In genomic region chr11:54879434-54879833, GRCm38 (mm10) we compare ENCODE assay signal across 9 mouse cellular contexts. TPM values are rescaled to one million over a fixed set of nuclear protein-coding genes. Genes with fewer than 3 reads are reported as not detected.
A peak's percentile ranks its signal among the peaks of the same experiment; 100 is the strongest.
DNase-seq lines count a peak whose midpoint lies in the region; ATAC-seq lines count a peak whose summit lies in the region.
"Had no signal": no experiment of that assay in that cellular context is flagged by ENCODE, and none has a peak within 500 bp of the region (broad histone marks: within the 10 kb centered on the region; RNA-seq: fewer than 3 reads in every experiment).

No protein-coding gene starts in this region.

- H3K27ac ChIP-seq in kidney, embryonic 15.5 days = no peak overlapping the region
- H3K27ac ChIP-seq: liver, embryonic 13.5 days had no signal

- H3K4me3 ChIP-seq in kidney, embryonic 15.5 days (replicated peaks) = no peak overlapping the region
- H3K4me3 ChIP-seq: liver, embryonic 13.5 days had no signal

- no peaks in the 10 kb centered on the region for H3K27me3 ChIP-seq in kidney, embryonic 15.5 days
- H3K27me3 ChIP-seq: liver, embryonic 13.5 days had no signal

- no peak for ATAC-seq in kidney, embryonic 15.5 days (replicated peaks; ENCODE audit: low FRiP score)

- DNase-seq in kidney, adult 18-20 months = peak; percentile 58
- peak; percentile 80 for DNase-seq in CD4-positive helper T cell, adult 2 months (ENCODE audit: low read depth, low spot score)
- DNase-seq in adrenal gland, adult 2 months = peak; percentile 61
- DNase-seq in heart, adult 8-10 months (ENCODE audit: low spot score) = peak; percentile 87
- DNase-seq in kidney, postnatal 14 days = peak; percentile 86
- DNase-seq in mesoderm, embryonic 11.5 days (ENCODE audit: low read depth, low spot score) = peak; percentile 74
- DNase-seq in testis, postnatal 14 days (ENCODE audit: low spot score) = no peak
- DNase-seq: liver, embryonic 13.5 days had no signal

- H3K36me3 ChIP-seq in kidney, embryonic 15.5 days = peaks cover under 1% of the 10 kb centered on the region

- H3K4me2 ChIP-seq in kidney, embryonic 15.5 days = no peak overlapping the region
- H3K4me2 ChIP-seq: liver, embryonic 13.5 days had no signal

- no peak overlapping the region for H3K9ac ChIP-seq in kidney, embryonic 15.5 days
- H3K9ac ChIP-seq: liver, embryonic 13.5 days had no signal

- 35% methylated on average over 4 of the region's 4 CpGs for WGBS in kidney, embryonic 15.5 days

- H3K9me3 ChIP-seq in kidney, embryonic 15.5 days (replicated peaks) = no peaks in the 10 kb centered on the region
- H3K9me3 ChIP-seq: liver, embryonic 13.5 days had no signal

- H3K4me1 ChIP-seq in kidney, embryonic 15.5 days = peaks cover 19% of the 10 kb centered on the region

RNA-seq across cellular contexts. Expression of gene Hint1, which starts 13.3 kb away (rescaled TPM):
- 683 and 778 TPM in 2 replicates for polyA plus RNA-seq in kidney, embryonic 15.5 days (2015; fragmentation: Nextera tagmentation; extraction: Ambion mirVana)
- 100 to 1,000 TPM; 339 to 391 TPM for total RNA-seq in adrenal gland, adult 2 months (2021)
- polyA plus RNA-seq in adrenal gland, adult 2 months (2012; rRNA removed) = 610 and 630 TPM in 2 replicates
- total RNA-seq in heart, adult 8-10 months (2022) = 100 to 1,000 TPM; 213 to 341 (median 275) TPM

RNA-seq across cellular contexts. Expression of gene Lyrm7, which starts 18.7 kb away (rescaled TPM):
- 5.3 and 8.6 TPM in 2 replicates for polyA plus RNA-seq in kidney, embryonic 15.5 days (2015; fragmentation: Nextera tagmentation; extraction: Ambion mirVana)
- 10 to 100 TPM; 14.3 to 20.8 TPM for total RNA-seq in adrenal gland, adult 2 months (2021)
- 0.27 and 0.38 TPM in 2 replicates for polyA plus RNA-seq in adrenal gland, adult 2 months (2012; rRNA removed)
- 10 to 100 TPM; 35.9 to 40.2 (median 39.3) TPM for total RNA-seq in heart, adult 8-10 months (2022)

RNA-seq across cellular contexts. Expression of gene Gpx3, which starts 22.8 kb away (rescaled TPM):
- 156 and 157 TPM in 2 replicates for polyA plus RNA-seq in kidney, embryonic 15.5 days (2015; fragmentation: Nextera tagmentation; extraction: Ambion mirVana)
- 100 to 1,000 TPM; 580 to 729 TPM for total RNA-seq in adrenal gland, adult 2 months (2021)
- 256 and 331 TPM in 2 replicates for polyA plus RNA-seq in adrenal gland, adult 2 months (2012; rRNA removed)
- total RNA-seq in heart, adult 8-10 months (2022) = 100 to 1,000 TPM; 188 to 354 (median 218) TPM
